Mouse (Mus musculus) embryonic stem cell, embryonic (primary cell): ENCODE data around the gene Acat2.
"Not testable (repeated sequence)": the region's sequence is repeated elsewhere in the genome, so short reads cannot be mapped to it uniquely, and the experiment has no call there.

ENCODE experiments used
- CTCF ChIA-PET, 4 experiments: fragments of 300-600 bp in 2 of 4; fragments of 350-600 bp in 2 of 4; sonication (Branson Sonifier 250); formaldehyde crosslinking; loops; one replicate each; lab custom pipeline; 2022; ENCODE audit warnings: inconsistent platforms in 2 of 4; lab: Charles Lee
- POLR2A ChIA-PET, 4 experiments: fragments of 300-600 bp in 2 of 4; fragments of 350-600 bp in 2 of 4; sonication (Branson Sonifier 250); formaldehyde crosslinking; loops; one replicate each; lab custom pipeline; 2022; ENCODE audit warnings: antibody characterized with exemption in 4 of 4, inconsistent platforms in 1 of 4; lab: Charles Lee

The Acat2 gene

DNA sequence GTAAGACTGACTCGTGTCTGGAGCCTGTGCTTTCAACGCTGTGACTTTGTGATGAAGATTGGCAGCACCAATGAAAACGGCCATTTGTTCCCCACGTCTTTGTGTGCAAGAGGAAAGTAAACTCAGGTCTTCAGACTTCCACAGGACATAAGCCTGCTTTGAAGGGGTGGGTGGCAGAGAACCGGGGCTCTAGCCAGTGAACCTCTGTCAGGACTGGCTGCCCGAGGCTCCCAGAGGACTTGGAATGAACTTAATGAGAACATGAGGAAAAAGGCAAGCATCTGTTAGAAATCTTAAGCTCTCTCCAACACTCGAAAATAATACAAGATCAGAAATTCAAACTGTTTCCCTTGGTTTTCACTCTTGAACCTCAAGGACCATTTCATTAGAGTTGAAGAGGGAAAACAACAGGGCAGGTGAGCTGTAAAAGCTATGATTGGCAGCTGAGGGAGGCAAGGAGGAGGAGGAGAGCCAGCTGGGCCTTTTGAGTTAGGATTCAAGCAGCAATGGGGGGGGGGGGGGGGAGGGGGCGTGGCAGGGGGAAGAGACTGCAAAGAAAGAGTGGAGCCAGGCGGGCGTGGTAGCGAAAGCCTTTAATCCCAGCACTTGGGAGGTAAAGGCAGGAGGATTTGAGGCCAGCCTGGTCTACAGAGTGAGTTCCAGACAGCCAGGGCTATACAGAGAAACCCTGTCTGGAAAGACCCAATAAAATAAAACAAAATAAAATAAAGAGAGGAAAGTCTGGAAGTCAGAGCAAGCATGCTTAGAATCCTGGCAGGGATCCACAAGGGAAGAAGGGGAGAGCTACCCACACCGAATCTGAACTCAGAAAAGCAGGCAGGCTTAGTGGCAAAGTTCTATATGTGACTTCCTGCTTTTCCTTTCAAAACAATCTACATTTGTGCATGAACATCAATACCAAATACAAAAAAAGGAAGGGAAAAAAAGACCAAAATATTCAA, 56.9 kb downstream of the Acat2 start:
- CTCF ChIA-PET, result interaction anchor here in 1 of 4 experiments (0.6 kb wide), 1 partner anchor 8 kb away, joined by 6 read pairs; no protein-coding TSS in a partner anchor
- POLR2A ChIA-PET, result interaction anchor here in 3 of 4 experiments (0.6 to 6.7 kb wide), 15 partner anchors 8 to 93 kb away, joined by 3 to 46 read pairs (median 4); partner anchors contain the start of genes Mrpl18 (in 3 of the 3), Tcp1 (in 2 of the 3) and Acat2 (in 1 of the 3)

DNA sequence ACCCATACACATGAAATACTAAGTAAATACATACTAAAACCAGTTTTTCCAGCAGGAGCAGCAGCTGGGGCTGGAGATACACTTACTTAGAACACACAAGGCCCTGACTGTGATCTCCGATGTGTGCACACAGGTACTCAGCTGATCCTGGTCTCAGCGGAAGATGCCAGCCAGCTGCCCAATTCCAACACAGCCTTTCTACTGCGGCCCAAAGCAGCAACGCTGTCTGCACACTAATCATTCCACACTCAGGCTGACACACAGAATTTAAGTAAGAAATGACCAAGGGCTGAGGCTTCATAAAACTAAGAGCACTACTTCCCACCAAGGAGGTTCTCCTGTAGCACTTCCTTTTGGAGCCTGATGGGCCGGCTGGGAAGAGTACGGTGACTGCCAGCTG, 58.3 kb downstream of the Acat2 start:
- POLR2A ChIA-PET, result interaction anchor here in 2 of 4 experiments (1.7 to 6.7 kb wide), 2 partner anchors 14 kb away, joined by 7 to 46 read pairs; partner anchors contain the start of genes Mrpl18 (in 2 of the 2) and Tcp1 (in 2 of the 2)
- CTCF ChIA-PET, result no interaction called here

DNA sequence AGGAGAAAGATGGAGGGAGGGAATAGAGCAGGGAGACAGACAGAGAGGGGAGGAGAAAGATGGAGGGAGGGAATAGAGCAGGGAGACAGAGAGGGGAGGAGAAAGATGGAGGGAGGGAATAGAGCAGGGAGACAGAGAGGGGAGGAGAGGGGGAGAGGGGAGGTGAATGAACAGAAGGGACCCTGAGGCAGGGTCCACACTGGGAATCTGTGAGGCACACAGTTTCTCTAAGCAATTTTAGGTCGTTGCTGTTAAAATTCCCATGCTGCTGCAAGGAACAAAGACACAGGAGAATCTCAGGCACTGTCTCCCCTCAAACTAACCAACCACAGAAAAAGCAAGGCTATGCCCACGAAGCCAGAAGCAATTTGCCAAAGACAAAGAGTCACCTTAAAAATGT, 61.9 kb downstream of the Acat2 start:
- CTCF ChIA-PET, POLR2A ChIA-PET: not testable (repeated sequence)

DNA sequence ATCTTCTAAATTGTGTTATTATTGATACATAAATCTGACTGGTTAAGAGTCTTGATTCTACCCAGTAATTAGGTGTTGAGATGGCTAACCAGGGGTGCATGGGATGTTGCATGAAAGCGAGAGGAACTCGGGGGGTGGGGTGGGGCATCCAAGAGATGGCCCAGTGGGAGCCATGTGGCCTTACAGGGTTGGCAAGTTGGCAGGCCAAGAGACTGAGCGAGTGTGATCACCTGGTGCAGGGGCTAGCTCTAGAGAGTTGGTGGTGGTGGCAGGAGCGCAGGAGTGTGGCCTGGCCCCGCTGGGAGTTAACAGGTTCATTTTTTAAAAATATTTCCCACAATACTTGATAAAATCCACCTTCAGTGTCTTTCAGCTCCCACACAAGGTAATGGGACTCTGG, 62.9 kb downstream of the Acat2 start:
- CTCF ChIA-PET, result no interaction called here
- POLR2A ChIA-PET, result interaction anchor here in 1 of 4 experiments (1.1 kb wide), 1 partner anchor 26 kb away, joined by 3 read pairs; no protein-coding TSS in a partner anchor
